Mouse (Mus musculus): Measurements from ENCODE around the gene Prop1.
A peak's percentile ranks its signal among the peaks of the same experiment; 100 is the strongest.

Gene Prop1

DNA sequence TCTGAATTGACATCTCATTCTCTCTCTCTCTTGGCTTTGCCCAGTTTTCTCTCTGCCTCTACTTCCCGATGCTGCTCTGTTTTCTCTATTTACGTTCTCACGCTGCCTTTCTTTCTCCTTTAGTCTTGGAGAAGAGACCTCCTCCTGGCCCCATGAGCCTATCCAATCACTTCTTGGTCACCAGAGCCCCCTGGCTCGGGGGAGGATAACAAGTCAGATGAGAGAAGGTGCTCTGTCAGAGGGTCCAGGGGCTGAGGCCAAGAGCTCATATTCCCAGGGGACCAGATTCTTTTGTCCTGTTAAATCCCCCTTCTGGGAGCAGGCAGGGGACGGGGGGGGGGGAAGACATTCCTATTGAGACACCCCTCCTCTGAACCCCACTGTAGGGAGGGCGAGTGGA lies at the start of gene Prop1:
Gene Prop1, minus strand, starts transcription at position 101 of the 400 bp plus-strand sequence.
- no peak for DNase-seq

DNA sequence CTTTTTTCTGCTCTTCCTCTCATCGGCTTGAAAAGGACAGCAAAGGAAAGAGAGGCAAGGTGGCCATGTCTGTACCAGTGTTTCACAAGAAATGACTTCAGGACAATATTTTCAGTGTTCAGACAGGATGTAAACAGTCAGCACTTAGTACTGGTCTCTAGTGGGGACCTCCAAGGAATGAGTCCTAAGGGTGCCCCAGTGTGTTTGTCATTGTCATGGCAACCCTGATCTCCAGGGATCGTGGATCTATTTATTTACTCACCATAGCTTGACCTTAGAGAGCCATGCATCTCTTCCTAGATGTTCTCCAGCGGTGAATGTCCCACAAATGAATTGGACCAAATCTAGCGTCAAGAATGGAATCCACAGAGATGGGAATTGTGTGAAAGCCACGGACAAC lies 49.7 kb upstream of the Prop1 start, which contains the start of gene Olfr51:
Gene Olfr51, plus strand, starts transcription at position 301 of the 400 bp plus-strand sequence.
- DNase-seq = no peak

DNA sequence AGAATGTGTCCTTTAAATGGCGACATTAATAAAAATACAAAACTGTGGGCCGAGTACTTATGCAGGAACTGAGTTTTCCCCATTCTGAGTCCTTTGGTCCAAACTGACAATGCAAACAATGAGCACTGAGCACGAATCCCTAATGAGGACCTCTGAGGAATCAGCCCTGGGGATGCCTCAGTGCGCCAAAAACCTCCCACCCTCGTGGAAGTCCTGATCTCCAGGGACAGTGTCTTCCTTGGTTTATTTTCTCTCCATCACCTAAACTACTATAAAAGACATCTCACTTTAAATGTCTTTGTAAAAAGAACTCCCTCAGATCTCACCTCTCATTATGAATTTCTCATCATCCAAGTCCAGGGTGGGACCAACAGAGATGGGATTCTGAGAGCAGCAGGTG lies 28.1 kb upstream of the Prop1 start, which contains the start of gene Olfr1377:
Gene Olfr1377, plus strand, starts transcription at position 301 of the 400 bp plus-strand sequence.
- DNase-seq = no peak

DNA sequence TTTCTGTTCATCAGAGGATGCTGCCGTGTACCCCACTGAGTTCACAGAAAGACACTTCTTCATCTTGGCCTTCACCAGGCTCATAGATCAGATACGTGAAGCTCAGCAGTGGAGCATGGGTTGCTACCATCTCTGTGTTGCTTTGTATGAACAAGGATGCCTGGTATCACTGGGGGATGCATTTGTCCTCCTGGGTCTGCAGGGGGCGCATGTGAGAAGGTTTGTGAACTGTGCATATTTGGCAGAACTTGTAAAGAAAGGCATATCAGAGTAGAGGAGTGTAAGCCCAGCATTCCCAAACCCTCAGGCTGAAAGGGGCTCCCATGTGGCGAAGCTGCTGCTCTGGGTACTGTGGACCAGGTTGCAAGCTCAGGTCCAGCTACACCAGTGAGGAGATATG lies 23.7 kb upstream of the Prop1 start:
- DNase-seq = no peak

DNA sequence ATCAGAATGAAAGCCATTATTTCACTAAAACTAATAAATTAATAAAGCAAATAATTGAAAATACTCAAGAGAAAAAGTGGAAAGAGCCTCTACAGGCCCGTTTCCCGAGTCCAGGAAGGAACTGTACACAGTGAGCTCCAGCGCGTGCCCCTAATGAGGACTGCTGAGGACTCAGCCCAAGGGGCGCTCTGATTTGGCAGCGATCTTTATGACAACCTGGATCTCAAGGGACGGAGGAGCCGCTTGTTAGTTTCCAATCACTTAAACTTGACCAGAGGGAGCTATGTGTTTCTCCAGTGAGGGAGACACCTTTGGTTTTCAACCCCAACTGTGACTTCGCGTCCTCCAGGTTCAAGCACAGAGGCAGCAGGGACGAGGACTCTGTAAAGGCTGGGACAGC lies 12.7 kb upstream of the Prop1 start, which contains the start of gene Olfr1378:
Gene Olfr1378, plus strand, starts transcription at position 301 of the 400 bp plus-strand sequence.
- DNase-seq = no peak

DNA sequence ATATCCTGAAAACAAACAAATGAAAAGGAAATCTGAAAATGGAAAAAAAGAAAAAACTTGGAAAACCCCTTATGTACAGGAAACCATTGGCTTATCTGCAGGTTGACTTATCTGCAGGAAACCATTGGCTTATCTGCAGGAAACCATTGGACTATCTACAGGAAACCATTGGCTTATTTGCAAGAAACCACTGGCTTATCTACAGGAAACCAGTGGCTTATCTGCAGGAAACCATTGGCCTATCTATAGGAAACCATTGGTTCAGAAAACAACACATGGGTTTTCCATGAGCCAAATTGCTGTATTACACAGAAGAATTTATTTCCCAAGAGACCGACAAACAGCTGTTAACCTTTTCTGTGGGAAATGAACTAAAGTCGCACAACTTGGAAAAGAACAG lies 11.3 kb upstream of the Prop1 start:
- no peak for DNase-seq

DNA sequence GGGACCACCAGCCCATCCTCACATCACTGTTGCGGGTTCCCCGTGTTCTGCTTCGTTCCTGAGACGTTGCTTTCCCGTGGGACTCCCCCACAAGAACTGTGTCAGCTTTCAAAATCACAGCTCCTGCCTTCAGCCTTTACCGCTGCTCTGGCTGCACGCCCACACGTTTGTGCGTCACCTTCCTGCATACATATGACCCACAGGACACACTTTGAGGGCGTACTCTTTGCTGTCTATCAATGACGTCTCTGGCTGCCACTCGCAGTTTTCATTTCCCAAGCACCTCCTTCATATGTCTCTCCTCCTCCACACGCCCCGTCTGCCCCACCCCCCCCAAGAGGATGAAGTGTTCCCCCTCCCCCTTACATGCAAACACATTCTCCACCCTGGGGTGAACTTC lies 1.3 kb downstream of the Prop1 start:
- no peak for DNase-seq

DNA sequence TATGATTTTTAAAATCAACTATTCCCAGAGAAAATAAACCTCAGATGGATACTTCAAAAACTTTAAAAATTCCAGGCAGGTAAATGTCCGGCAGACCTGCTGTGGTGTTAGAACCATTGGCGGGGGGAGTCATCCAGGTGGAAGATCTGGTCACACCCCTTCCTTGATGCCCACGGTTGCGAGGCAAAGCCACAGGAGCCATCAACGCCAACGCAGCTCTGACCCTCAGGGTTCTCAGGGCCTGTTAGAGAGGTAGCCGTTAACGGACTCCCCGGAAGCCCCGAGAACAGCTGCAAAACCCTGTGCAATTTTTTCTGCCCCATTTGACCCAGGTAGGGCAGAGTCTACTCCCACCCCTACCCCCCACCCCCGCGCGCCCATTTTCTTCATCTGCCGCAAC lies 10.1 kb downstream of the Prop1 start, which contains the start of gene 4933414I15Rik:
Gene 4933414I15Rik, minus strand, starts transcription at position 260 of the 400 bp plus-strand sequence.
- DNase-seq = no peak

DNA sequence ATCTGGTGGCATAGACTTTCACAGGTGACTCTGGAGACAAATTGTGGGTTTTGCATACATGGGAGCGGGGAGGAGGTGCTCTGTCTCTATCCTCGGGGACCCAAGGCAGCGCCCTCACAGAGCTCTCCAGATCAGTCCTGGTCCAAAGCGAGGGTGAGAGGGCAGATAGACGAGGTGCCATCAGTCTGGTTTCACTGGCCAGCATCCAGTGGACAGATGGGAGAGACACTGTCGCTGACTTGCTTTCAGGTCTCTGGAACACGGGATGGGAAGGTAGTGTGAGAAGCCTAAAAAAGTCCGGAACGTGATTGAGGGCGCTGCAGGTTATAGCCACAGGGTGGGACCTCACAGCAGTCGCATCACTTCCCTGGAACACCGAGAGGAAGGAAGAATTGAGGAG lies 11.2 kb downstream of the Prop1 start:
- no peak for DNase-seq

DNA sequence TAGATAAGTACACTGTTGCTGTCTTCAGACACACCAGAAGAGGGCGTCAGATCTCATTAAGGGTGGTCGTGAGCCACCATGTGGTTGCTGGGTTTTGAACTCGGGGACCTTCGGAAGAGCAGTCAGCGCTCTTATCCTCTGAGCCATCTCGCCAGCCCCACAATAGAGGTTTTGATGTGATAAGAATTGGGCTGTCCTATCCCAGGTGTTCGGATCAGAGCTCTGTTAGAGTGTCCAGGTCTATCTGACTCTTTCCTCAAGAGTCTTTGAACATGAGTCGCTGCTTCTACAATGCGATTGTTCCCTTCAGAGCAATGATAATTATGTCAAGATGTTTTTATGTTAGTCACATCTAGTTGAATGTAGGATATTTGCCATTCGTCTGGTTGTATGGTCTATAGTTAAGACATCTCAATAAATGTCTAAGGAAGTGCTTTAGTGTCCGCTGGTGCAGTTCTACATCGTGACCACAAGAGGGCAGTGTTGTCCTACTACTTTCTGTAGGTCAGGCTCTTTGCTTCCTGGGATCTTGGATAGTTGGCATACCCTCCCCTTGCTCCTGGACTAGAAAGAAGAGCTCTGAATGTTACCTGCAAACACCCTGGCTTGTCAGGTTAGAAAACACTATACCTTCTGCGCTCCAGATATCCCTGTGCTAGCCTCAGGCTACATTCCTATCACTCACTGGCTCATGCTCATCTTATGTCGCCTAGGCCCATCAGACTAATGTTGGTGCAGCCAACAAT lies 13.8 kb downstream of the Prop1 start:
- DNase-seq = no peak

DNA sequence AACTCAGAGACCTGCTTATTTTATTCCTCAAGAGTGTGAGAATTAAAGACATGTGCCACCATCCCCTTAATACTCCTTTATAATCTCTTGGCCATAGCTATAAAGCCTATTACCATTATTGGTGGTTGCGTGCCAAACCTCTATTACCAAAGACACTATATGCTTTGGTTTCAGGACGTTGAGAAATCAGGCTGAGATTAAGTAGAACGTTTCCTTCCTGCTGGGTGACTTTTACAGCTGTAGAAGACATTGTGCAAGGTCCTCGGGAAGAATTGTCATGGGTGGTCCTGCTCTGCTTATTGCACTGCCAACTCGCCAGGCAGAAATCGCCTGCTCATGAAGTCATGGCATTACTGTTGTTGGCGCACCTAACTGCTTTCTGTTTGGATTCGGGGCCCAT lies 15.1 kb downstream of the Prop1 start:
- no peak for DNase-seq

DNA sequence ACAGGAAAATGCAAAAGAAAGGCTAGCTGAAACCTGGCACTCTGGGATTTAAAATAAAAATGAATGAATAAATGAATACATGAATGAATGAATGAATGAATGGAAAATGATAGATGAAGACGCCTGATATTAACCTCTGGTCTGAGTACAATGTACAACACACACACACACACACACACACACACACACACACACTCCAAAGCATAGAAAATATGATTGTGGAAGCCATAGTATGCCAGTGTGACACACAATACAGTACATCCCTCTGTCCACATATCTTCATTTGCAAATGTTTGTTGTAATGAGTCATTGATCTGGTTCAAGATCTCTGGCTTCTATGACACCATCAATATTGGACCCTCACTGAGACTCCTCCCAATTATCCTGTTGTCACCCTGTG lies 21.5 kb downstream of the Prop1 start:
- DNase-seq = no peak

DNA sequence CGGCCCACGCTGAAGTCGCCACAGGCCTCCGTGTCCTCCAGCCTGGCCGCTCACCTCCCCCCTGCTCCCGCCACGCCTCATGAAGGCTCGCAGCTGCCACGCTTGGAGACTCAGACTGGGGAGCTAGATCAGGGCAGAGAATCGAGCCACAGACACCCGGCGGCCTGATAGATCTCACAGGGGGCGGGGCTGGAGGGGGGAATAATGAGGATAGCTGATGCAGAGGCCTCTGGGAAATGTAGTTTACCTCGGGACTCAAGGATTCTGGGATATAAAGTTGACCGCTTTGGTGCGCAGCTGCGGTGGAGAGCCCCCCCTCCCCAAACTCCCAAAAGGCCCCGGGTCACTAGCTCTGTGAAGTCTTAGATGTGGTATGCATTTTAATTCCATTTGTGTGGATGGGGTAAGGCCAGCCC lies 22.1 kb downstream of the Prop1 start, which contains the start of gene Zfp354b:
Gene Zfp354b, minus strand, starts transcription at position 183 of the 416 bp plus-strand sequence.
- DNase-seq = peak; percentile 92

DNA sequence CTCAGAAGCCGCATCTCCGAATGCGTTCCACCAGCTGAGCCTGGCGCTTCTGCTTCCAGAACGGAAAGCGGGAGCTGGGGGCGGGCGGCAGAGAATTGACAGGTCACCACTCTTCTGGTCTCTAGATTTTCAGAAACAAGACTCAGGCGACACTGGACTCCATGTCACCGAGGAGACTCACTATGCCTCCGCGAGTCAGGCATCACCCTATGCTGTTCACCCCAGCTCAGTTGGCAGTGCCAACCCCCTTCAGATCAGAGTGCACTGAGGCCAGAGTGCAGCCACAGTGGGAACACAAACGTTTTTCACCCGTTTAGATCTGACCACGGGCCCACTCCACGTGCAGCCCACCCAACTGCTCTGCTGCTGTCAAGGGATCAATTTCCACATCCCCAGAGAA lies 22.5 kb downstream of the Prop1 start:
- peak; percentile 21 for DNase-seq

DNA sequence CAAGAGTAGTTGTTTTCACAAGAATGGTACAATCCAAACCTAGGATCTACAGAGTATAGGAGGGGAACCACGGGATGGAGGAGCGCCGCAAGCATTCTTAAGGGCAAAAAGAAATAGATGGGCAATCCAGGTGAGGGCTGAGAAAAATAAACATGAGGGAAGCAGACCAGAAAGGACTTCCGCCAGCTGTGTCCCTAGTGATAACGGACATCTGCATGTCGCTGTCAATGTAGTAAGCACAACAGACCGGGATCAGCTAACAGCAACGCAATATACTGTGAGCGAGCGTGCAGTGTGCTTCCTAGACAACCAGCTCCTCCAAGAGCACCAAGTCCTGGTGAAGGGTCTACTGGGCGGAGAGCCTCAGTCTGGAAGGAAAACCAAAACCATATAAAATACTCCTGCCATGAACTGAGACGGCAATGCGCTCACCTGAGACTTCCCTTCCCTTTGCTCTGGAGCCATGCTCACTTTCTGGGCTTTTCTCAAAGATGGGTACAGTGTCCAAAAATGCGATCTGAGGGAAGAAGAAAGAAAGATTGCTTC lies 23.0 kb downstream of the Prop1 start:
- DNase-seq = no peak

DNA sequence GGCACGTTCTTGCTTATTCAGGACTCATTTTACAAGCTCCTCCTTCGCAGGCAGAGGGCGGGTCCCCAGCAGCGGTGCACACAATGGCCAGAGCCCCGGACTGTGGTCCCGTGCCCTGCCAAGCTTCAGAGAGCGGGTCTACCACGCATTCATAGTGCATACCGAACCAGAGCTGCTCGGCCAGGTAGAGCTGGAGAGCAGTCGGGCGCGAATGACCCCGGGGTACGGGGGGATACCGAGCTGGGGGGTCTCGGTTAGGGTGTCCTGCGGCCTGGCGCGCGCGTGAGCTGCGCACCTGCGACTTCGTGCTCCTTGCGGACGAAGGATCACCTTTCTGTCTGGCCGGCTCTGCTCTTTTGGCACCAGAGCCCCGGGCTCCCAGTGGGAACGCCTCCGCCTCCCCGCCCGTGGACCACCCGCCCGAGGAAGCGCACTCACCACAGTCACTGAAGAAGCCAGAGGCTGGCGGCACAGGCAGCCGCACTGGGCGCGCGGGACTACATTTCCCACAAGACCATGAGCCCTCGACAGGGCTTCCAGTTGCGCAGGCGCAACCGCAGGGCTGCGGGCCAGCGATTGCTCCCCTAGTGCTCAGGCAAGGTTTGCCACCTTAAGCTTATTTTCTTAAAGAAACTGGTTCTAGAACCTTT lies 37.8 kb downstream of the Prop1 start, which contains the start of gene Zfp2:
Gene Zfp2, minus strand, starts transcription at position 495 of the 650 bp plus-strand sequence.
- peak; percentile 95 for DNase-seq

DNA sequence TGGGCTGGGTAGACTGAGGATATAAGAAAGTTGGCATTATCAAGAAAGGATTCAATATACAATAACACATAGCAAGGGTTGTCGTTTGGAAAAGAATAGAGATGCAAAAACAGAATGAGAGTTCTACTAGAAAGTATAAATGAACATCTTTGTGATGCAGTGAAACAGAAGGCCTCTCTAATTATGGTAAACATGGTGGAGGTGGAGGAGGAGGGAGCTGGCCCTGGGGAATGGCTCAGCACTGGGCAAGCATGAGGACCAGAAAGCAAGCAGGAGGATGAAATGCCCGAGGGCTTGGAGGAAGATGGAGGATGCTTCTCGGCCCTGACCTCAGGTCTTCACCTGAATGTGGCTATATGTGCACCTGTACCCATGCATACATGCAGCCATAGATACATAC lies 39.1 kb downstream of the Prop1 start:
- no peak for DNase-seq

DNA sequence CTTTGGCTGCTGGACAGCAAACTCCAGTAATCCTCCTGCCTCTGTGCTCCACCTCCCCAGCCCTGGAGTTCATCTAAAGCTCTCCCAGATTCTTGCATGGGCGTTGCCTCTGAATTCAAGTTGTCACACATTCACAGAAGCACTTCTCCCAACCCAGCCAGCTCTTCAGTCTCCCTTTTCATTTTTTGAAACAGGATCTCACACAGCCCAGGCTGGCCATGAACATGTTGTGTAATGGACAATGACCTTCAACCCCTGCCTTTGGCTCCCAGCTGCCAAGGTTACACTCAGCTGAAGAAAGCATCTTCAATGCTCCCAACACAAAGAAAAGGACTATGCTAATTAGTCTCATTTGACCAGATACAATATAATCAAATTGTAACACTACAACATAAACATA lies 40.3 kb downstream of the Prop1 start:
- no peak for DNase-seq

DNA sequence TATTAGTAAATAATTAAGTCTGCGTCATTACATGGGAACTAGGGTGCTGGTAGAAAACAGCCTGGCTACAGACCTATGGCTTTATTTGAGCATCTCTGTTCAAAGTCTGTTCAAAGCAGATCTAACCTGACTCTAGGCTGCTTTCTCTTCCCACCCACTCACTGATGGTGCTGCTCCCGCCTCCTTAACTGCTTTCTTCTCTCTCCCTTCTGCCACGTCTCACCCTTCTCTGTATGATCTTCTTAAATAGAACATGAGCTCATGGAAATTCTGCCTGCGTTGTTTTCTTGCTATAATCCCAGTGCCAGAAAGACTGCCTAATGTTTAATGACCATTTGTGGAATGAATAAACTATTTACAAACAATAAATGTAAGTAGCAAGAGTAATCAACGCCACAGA lies 45.4 kb downstream of the Prop1 start:
- DNase-seq = peak; percentile 32
